Mouse (Mus musculus) Patski (cell line): Measurements from ENCODE around the gene Alk. TPM values are rescaled to one million over a fixed set of nuclear protein-coding genes. Genes with fewer than 3 reads are reported as not detected.
A peak's percentile ranks its signal among the peaks of the same experiment; 100 is the strongest.
"Not testable (repeated sequence)": the region's sequence is repeated elsewhere in the genome, so short reads cannot be mapped to it uniquely, and the experiment has no call there.

Experiments
- ATAC-seq: fragments of 100-300 bp; one replicate; pipeline ENCODE4 v1.8.0; 2021
- CTCF ChIA-PET: fragments of 350-600 bp; sonication (Branson Sonifier 250); formaldehyde crosslinking; loops from one replicate; lab custom pipeline; 2022; ENCODE audit warnings: inconsistent platforms; lab: Charles Lee
- POLR2A ChIA-PET: fragments of 350-600 bp; sonication (Branson Sonifier 250); formaldehyde crosslinking; loops from one replicate; lab custom pipeline; 2022; ENCODE audit warnings: antibody characterized with exemption, inconsistent platforms; lab: Charles Lee
- DNase-seq: peaks from one replicate; pipeline ENCODE4 v3.0.0-alpha.2; 2011; ENCODE audit warnings: low read depth, low spot score
- H3K27me3 ChIP-seq: fragments of 371-371 bp; one replicate; pipeline ENCODE4 v1.5.1; 2021
- CTCF ChIP-seq: fragments of 100-300 bp; IDR thresholded peaks from one replicate; pipeline ENCODE4 v1.5.1; 2021
- in situ Hi-C: fragments of 300-500 bp; cut with MboI; formaldehyde crosslinking; loops from 3 replicates; pipeline ENCODE4 v1.11.1; 2018; ENCODE audit warnings: low pct_unique_long_range_greater_than_20kb, mixed read lengths
- polyA plus RNA-seq: library from polyadenylated mRNA; unstranded; gene quantifications from one replicate; pipeline ENCODE4 v1.2.3, GENCODE M21; 2021

The Alk gene
- polyA plus RNA-seq, 1 experiment from 2014 or later, result 0.09 TPM

GRCm38 (mm10) chr17:72495395-72495794 lies 109.0 kb downstream of the Alk start:
- POLR2A ChIA-PET, result no interaction called here
- H3K27me3 ChIP-seq, result peaks cover 3% of the 10 kb centered on the region
- CTCF ChIA-PET, result interaction anchor here (1.2 kb wide), 1 partner anchor 15 kb away, joined by 3 read pairs; no protein-coding TSS in a partner anchor
- TF ChIP-seq CTCF, result no peak
- peak; percentile 57 for ATAC-seq
- in situ Hi-C loops, result no loop called here
- DNase-seq, result peak; percentile 25

- in situ Hi-C loops, result no loop called here
- ChIA-PET CTCF (interaction anchor here (0.9 kb wide), 1 partner anchor 13 kb away, joined by 3 read pairs; no protein-coding TSS in a partner anchor), POLR2A (interaction anchor here (1.0 kb wide), 1 partner anchor 38 kb away, joined by 3 read pairs; no protein-coding TSS in a partner anchor)
- no peak for DNase-seq
- ATAC-seq, result no peak
- peaks cover 7% of the 10 kb centered on the region for H3K27me3 ChIP-seq
- TF ChIP-seq CTCF, result no peak
Observed at GRCm38 (mm10) chr17:72485623-72486022, 118.8 kb downstream of the Alk start.

- POLR2A ChIA-PET, CTCF ChIA-PET, H3K27me3 ChIP-seq, in situ Hi-C loops, ATAC-seq, DNase-seq: not testable (repeated sequence)
Observed at GRCm38 (mm10) chr17:72479260-72479659, 125.2 kb downstream of the Alk start.

GRCm38 (mm10) chr17:72477889-72478405 lies 126.5 kb downstream of the Alk start:
- no peak for TF ChIP-seq CTCF
- in situ Hi-C loops, result no loop called here
- DNase-seq (no peak), ATAC-seq (no peak)
- POLR2A ChIA-PET, result interaction anchor here (0.6 kb wide), 1 partner anchor 923 kb away, joined by 6 read pairs; the partner anchor contains the start of gene Capn13
- peaks cover 2% of the 10 kb centered on the region for H3K27me3 ChIP-seq
- CTCF ChIA-PET, result interaction anchor here (1.2 kb wide), 1 partner anchor 13 kb away, joined by 3 read pairs; no protein-coding TSS in a partner anchor

GRCm38 (mm10) chr17:72476956-72477355 lies 127.5 kb downstream of the Alk start:
- CTCF ChIA-PET, result no interaction called here
- peaks cover 4% of the 10 kb centered on the region for H3K27me3 ChIP-seq
- ATAC-seq (no peak), DNase-seq (no peak)
- POLR2A ChIA-PET, result interaction anchor here (0.5 kb wide), 1 partner anchor 93 kb away, joined by 5 read pairs; no protein-coding TSS in a partner anchor
- no peak for TF ChIP-seq CTCF
- in situ Hi-C loops, result no loop called here

GRCm38 (mm10) chr17:72474166-72474565 lies 130.3 kb downstream of the Alk start:
- H3K27me3 ChIP-seq, result peaks cover 4% of the 10 kb centered on the region
- no peak for TF ChIP-seq CTCF
- no peak for DNase-seq
- in situ Hi-C loops, result no loop called here
- ChIA-PET CTCF (no interaction called here), POLR2A (no interaction called here)
- no peak for ATAC-seq

GRCm38 (mm10) chr17:72448477-72448876 lies 155.9 kb downstream of the Alk start:
- H3K27me3 ChIP-seq, result no peaks in the 10 kb centered on the region
- DNase-seq, result peak; percentile 68
- ChIA-PET POLR2A (interaction anchor here (0.8 kb wide), 1 partner anchor 38 kb away, joined by 3 read pairs; no protein-coding TSS in a partner anchor), CTCF (no interaction called here)
- no peak for TF ChIP-seq CTCF
- peak; percentile 85 for ATAC-seq
- in situ Hi-C loops, result no loop called here

GRCm38 (mm10) chr17:72445204-72446177 lies 158.9 kb downstream of the Alk start:
- TF ChIP-seq CTCF, result no peak
- in situ Hi-C loops, result no loop called here
- ATAC-seq (no peak), DNase-seq (no peak)
- CTCF ChIA-PET, result interaction anchor here (1.2 kb wide), 1 partner anchor 14 kb away, joined by 6 read pairs; no protein-coding TSS in a partner anchor
- POLR2A ChIA-PET, result no interaction called here
- no peaks in the 10 kb centered on the region for H3K27me3 ChIP-seq

- no peak for ATAC-seq
- in situ Hi-C loops, result no loop called here
Observed at GRCm38 (mm10) chr17:72417451-72417850, 187.0 kb downstream of the Alk start.

GRCm38 (mm10) chr17:72414676-72415075 lies 189.8 kb downstream of the Alk start:
- DNase-seq (no peak), ATAC-seq (no peak)
- ChIA-PET POLR2A (interaction anchor here (0.7 kb wide), 1 partner anchor 108 kb away, joined by 3 read pairs; no protein-coding TSS in a partner anchor), CTCF (no interaction called here)
- H3K27me3 ChIP-seq, result peaks cover 10% of the 10 kb centered on the region
- in situ Hi-C loops, result no loop called here
- TF ChIP-seq CTCF, result no peak

More at GRCm38 (mm10) chr17:72417451-72417850, 187.0 kb downstream of the Alk start:
- H3K27me3 ChIP-seq, result peaks cover 23% of the 10 kb centered on the region
- DNase-seq, result no peak
- POLR2A ChIA-PET, result interaction anchor here (0.5 to 0.6 kb wide), 2 partner anchors 204 to 550 kb away, joined by 3 to 4 read pairs; no protein-coding TSS in a partner anchor
- CTCF ChIA-PET, result no interaction called here
- no peak for TF ChIP-seq CTCF
